Mouse (Mus musculus): ENCODE measurements around the gene Asic2. TPM values are rescaled to one million over a fixed set of nuclear protein-coding genes. Genes with fewer than 3 reads are reported as not detected.

Asic2 gene
- polyA plus RNA-seq, 1 experiment from 2014 or later, result 8.7 TPM

DNA sequence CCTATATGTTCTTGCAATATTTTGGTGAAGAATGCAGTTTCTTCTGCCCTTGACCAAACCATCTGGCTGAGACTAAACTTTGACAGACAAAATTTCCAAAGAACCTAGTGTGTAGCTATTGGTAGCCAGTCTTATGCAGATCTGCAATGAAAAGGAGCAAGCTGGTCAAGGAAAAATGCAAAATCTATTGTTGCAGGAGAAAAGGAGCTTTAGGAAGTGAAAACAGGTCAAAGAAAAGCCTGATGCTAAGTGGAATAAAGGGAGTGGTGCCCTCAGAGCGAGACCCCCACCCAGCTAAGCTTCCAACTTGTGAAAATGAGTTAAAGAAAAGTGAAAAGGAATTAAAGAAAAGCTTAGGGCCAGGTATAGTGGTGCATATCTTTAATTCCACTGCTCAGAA, 135.9 kb downstream of the Asic2 start:
- Histone ChIP-seq H3K9me3 (ENCODE audit: control insufficient read depth, low read length) (no peaks in the 10 kb centered on the region), H3K4me3 (replicated peaks; ENCODE audit: low read length) (no peak overlapping the region)
- WGBS, result 27% methylated on average over 1 of the region's 1 CpGs

DNA sequence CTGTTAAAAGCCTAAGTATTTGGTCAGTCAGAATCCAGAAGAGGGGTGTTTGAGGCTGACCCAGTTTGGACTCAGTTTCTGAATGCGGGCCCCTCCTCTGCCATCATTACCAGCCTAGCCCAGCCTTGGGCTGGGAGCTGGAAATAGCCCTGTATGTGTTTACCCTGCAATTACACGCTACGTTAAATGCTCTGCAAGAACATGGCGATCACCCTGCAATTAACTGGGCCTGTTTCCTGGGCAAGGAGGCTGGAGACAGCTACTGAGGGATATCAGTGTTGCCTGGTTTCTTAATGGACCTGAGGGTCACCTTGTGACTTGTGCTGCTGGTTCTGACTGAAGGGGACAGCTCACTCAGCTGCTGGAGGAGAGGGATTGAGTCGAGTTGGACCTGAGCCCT, 151.7 kb downstream of the Asic2 start:
- H3K4me3 ChIP-seq (replicated peaks; ENCODE audit: low read length), result no peak overlapping the region
- no peak overlapping the region for H3K4me2 ChIP-seq (ENCODE audit: low read length)
- H3K9ac ChIP-seq (replicated peaks; ENCODE audit: low read depth, low read length), result no peak overlapping the region
- no peaks in the 10 kb centered on the region for H3K27me3 ChIP-seq (replicated peaks; ENCODE audit: control insufficient read depth, insufficient read depth, low read length)
- H3K9me3 ChIP-seq (ENCODE audit: control insufficient read depth, low read length), result no peaks in the 10 kb centered on the region
- H3K36me3 ChIP-seq (ENCODE audit: control insufficient read depth, insufficient read depth), result no peaks in the 10 kb centered on the region
- WGBS, result 52% methylated on average over 5 of the region's 5 CpGs
- H3K4me1 ChIP-seq (replicated peaks; ENCODE audit: control insufficient read depth, insufficient read depth, low read length), result no peaks in the 10 kb centered on the region
- peak; percentile 31; the same call in 1 of the 2 replicates for ATAC-seq
- no peak overlapping the region for H3K27ac ChIP-seq (ENCODE audit: low read length)

More for the DNA sequence above, 135.9 kb downstream of the Asic2 start:
- H3K4me1 ChIP-seq (replicated peaks; ENCODE audit: control insufficient read depth, insufficient read depth, low read length), result no peaks in the 10 kb centered on the region
- ATAC-seq, result no peak
- no peaks in the 10 kb centered on the region for H3K27me3 ChIP-seq (replicated peaks; ENCODE audit: control insufficient read depth, insufficient read depth, low read length)
- H3K36me3 ChIP-seq (ENCODE audit: control insufficient read depth, insufficient read depth), result no peaks in the 10 kb centered on the region
- no peak overlapping the region for H3K27ac ChIP-seq (ENCODE audit: low read length)
- H3K9ac ChIP-seq (replicated peaks; ENCODE audit: low read depth, low read length), result no peak overlapping the region
- H3K4me2 ChIP-seq (ENCODE audit: low read length), result no peak overlapping the region

DNA sequence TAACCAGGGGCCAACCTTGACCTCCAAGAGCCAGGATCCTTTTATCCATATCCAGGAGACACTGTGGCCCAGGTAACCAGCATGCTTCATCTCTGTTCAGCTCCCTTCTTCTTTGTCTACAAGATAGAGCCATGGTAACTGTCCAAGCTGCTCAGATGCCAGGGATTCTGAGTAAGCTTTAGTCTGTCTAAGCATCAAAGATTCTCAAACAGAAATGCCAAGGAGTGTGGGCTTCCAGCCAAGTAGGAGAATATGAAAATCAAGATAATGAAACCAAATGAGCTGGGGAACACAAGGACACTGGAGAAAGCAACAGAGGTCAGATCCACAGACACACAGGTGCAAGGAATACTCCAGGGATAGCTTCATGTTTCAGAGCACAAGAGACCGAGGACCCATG, 153.4 kb downstream of the Asic2 start:
- Histone ChIP-seq H3K4me3 (replicated peaks; ENCODE audit: low read length) (no peak overlapping the region), H3K4me2 (ENCODE audit: low read length) (no peak overlapping the region), H3K27me3 (replicated peaks; ENCODE audit: control insufficient read depth, insufficient read depth, low read length) (no peaks in the 10 kb centered on the region), H3K4me1 (replicated peaks; ENCODE audit: control insufficient read depth, insufficient read depth, low read length) (no peaks in the 10 kb centered on the region), H3K9ac (replicated peaks; ENCODE audit: low read depth, low read length) (no peak overlapping the region), H3K36me3 (ENCODE audit: control insufficient read depth, insufficient read depth) (no peaks in the 10 kb centered on the region), H3K9me3 (ENCODE audit: control insufficient read depth, low read length) (no peaks in the 10 kb centered on the region), H3K27ac (ENCODE audit: low read length) (no peak overlapping the region)
- no peak for ATAC-seq
- 77% methylated on average over 1 of the region's 1 CpGs for WGBS

DNA sequence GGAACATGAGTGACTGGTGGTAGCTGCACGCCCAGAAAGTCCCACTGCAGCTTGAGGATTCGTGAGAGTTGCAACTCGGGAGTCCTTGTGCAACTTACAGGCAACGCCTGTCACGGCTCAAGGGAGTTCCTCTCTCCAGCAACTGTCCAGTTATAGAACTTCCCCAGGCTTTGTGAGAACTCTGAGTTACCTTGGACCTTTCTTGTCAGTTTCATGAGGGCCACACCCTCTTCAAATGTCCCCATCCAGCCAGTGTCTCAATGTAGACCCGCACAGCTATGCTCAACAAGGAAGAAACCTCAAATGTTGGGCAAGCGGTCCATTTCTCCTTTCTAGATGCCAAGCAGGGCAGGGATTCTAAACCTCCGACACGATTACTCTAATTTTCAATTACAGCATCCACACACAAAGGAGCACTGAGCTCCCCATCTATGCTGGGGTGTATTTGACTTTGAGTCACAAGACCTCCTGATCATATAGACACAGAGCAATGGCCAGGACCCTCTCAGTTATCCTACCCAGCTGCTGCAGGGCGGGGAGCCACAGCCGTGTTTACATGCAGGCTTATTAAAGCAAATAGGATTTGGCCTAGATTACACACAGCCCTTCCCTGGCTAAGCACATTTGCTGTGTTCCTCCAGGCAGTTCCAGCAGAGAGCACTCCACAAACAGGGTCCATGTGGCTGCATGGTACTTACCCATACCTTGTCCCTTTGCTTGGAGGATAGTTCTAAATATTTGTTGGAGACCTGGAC, 161.2 kb downstream of the Asic2 start:
- ATAC-seq, result no peak
- Histone ChIP-seq H3K36me3 (ENCODE audit: control insufficient read depth, insufficient read depth) (no peaks in the 10 kb centered on the region), H3K9me3 (ENCODE audit: control insufficient read depth, low read length) (no peaks in the 10 kb centered on the region), H3K4me2 (ENCODE audit: low read length) (no peak overlapping the region), H3K27ac (ENCODE audit: low read length) (no peak overlapping the region), H3K4me1 (replicated peaks; ENCODE audit: control insufficient read depth, insufficient read depth, low read length) (peaks cover 3% of the 10 kb centered on the region; the same call in 1 of the 2 replicates), H3K27me3 (replicated peaks; ENCODE audit: control insufficient read depth, insufficient read depth, low read length) (no peaks in the 10 kb centered on the region), H3K4me3 (replicated peaks; ENCODE audit: low read length) (no peak overlapping the region), H3K9ac (replicated peaks; ENCODE audit: low read depth, low read length) (no peak overlapping the region)
- WGBS, result 88% methylated on average over 11 of the region's 11 CpGs

- H3K4me3 ChIP-seq (replicated peaks; ENCODE audit: low read length), result no peak overlapping the region
- no peaks in the 10 kb centered on the region for H3K27me3 ChIP-seq (replicated peaks; ENCODE audit: control insufficient read depth, insufficient read depth, low read length)
- 14% methylated on average over 2 of the region's 2 CpGs for WGBS
- no peak overlapping the region for H3K27ac ChIP-seq (ENCODE audit: low read length)
- no peaks in the 10 kb centered on the region for H3K36me3 ChIP-seq (ENCODE audit: control insufficient read depth, insufficient read depth)
- H3K4me2 ChIP-seq (ENCODE audit: low read length), result no peak overlapping the region
- ATAC-seq, result no peak
- H3K4me1 ChIP-seq (replicated peaks; ENCODE audit: control insufficient read depth, insufficient read depth, low read length), result peaks cover 3% of the 10 kb centered on the region; the same call in 1 of the 2 replicates
- H3K9me3 ChIP-seq (ENCODE audit: control insufficient read depth, low read length), result no peaks in the 10 kb centered on the region
- H3K9ac ChIP-seq (replicated peaks; ENCODE audit: low read depth, low read length), result no peak overlapping the region
Measured at GRCm38 (mm10) chr11:81803544-81803943, 164.7 kb downstream of the Asic2 start.

GRCm38 (mm10) chr11:81802614-81803013, 165.6 kb downstream of the Asic2 start:
- WGBS, result 55% methylated on average over 1 of the region's 1 CpGs
- H3K9ac ChIP-seq (replicated peaks; ENCODE audit: low read depth, low read length), result no peak overlapping the region
- H3K4me3 ChIP-seq (replicated peaks; ENCODE audit: low read length), result no peak overlapping the region
- H3K9me3 ChIP-seq (ENCODE audit: control insufficient read depth, low read length), result no peaks in the 10 kb centered on the region
- no peaks in the 10 kb centered on the region for H3K36me3 ChIP-seq (ENCODE audit: control insufficient read depth, insufficient read depth)
- H3K27ac ChIP-seq (ENCODE audit: low read length), result no peak overlapping the region
- ATAC-seq, result no peak
- no peaks in the 10 kb centered on the region for H3K27me3 ChIP-seq (replicated peaks; ENCODE audit: control insufficient read depth, insufficient read depth, low read length)
- no peak overlapping the region for H3K4me2 ChIP-seq (ENCODE audit: low read length)
- peaks cover 3% of the 10 kb centered on the region; the same call in 1 of the 2 replicates for H3K4me1 ChIP-seq (replicated peaks; ENCODE audit: control insufficient read depth, insufficient read depth, low read length)

- no peaks in the 10 kb centered on the region for H3K27me3 ChIP-seq (replicated peaks; ENCODE audit: control insufficient read depth, insufficient read depth, low read length)
- no peak overlapping the region for H3K4me3 ChIP-seq (replicated peaks; ENCODE audit: low read length)
- H3K4me2 ChIP-seq (ENCODE audit: low read length), result no peak overlapping the region
- H3K36me3 ChIP-seq (ENCODE audit: control insufficient read depth, insufficient read depth), result no peaks in the 10 kb centered on the region
- peaks cover 3% of the 10 kb centered on the region; the same call in 1 of the 2 replicates for H3K4me1 ChIP-seq (replicated peaks; ENCODE audit: control insufficient read depth, insufficient read depth, low read length)
- no peak overlapping the region for H3K27ac ChIP-seq (ENCODE audit: low read length)
- ATAC-seq, result no peak
- 80% methylated on average over 4 of the region's 4 CpGs for WGBS
- no peaks in the 10 kb centered on the region for H3K9me3 ChIP-seq (ENCODE audit: control insufficient read depth, low read length)
- no peak overlapping the region for H3K9ac ChIP-seq (replicated peaks; ENCODE audit: low read depth, low read length)
Measured at GRCm38 (mm10) chr11:81800899-81801298, 167.4 kb downstream of the Asic2 start.

DNA sequence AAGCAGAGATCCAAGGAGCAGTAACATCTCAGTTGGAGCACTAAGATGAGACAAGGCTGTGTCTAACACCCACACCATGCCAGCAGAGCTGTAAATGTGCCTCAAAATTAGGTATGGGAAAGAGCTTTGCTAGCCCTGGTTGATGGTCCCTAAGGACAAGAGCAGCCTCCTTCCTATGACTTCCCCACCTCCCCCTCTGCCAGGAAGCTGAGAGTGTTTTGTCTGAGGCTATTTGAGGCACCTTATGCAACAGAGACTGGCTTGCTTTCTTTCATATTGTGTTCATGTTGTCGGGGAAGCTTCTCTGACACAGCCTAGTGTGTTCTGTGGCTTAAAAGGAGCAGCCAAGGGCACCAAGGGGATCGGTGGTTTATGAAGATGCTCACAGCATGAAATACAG, 174.7 kb downstream of the Asic2 start:
- no peaks in the 10 kb centered on the region for H3K36me3 ChIP-seq (ENCODE audit: control insufficient read depth, insufficient read depth)
- 72% methylated on average over 2 of the region's 2 CpGs for WGBS
- no peak overlapping the region for H3K9ac ChIP-seq (replicated peaks; ENCODE audit: low read depth, low read length)
- no peak overlapping the region for H3K4me3 ChIP-seq (replicated peaks; ENCODE audit: low read length)
- H3K9me3 ChIP-seq (ENCODE audit: control insufficient read depth, low read length), result no peaks in the 10 kb centered on the region
- H3K27ac ChIP-seq (ENCODE audit: low read length), result no peak overlapping the region
- no peaks in the 10 kb centered on the region for H3K27me3 ChIP-seq (replicated peaks; ENCODE audit: control insufficient read depth, insufficient read depth, low read length)
- H3K4me2 ChIP-seq (ENCODE audit: low read length), result no peak overlapping the region
- no peak for ATAC-seq
- H3K4me1 ChIP-seq (replicated peaks; ENCODE audit: control insufficient read depth, insufficient read depth, low read length), result no peaks in the 10 kb centered on the region

DNA sequence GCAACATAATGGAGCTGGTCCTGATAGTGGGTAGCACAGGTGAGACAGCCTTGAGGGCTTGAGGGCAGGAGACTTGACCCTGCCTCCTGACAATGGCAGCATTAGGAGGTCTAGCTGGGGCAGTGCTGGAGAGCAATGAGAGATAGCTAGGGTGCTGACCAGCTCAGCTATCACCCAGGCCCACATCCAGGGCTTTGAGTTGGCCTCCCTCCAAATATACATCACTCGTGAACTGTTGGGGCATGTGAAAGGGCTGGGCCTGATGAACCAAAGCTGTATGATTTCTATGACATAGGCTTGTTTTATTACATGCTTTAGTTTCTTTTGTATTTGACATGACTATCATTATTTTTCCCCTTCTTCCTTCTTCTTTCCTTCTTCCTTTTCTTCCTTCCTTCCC, 176.7 kb downstream of the Asic2 start:
- no peaks in the 10 kb centered on the region for H3K36me3 ChIP-seq (ENCODE audit: control insufficient read depth, insufficient read depth)
- no peaks in the 10 kb centered on the region for H3K4me1 ChIP-seq (replicated peaks; ENCODE audit: control insufficient read depth, insufficient read depth, low read length)
- H3K4me3 ChIP-seq (replicated peaks; ENCODE audit: low read length), result no peak overlapping the region
- no peaks in the 10 kb centered on the region for H3K27me3 ChIP-seq (replicated peaks; ENCODE audit: control insufficient read depth, insufficient read depth, low read length)
- H3K4me2 ChIP-seq (ENCODE audit: low read length), result no peak overlapping the region
- H3K9me3 ChIP-seq (ENCODE audit: control insufficient read depth, low read length), result no peaks in the 10 kb centered on the region
- ATAC-seq, result no peak
- 53% methylated on average over 1 of the region's 1 CpGs for WGBS
- no peak overlapping the region for H3K9ac ChIP-seq (replicated peaks; ENCODE audit: low read depth, low read length)
- H3K27ac ChIP-seq (ENCODE audit: low read length), result no peak overlapping the region
